Mouse (Mus musculus) kidney, embryonic 15.5 days (tissue): ENCODE measurements around the gene Nptn. TPM values are rescaled to one million over a fixed set of nuclear protein-coding genes. Genes with fewer than 3 reads are reported as not detected.
A peak's percentile ranks its signal among the peaks of the same experiment; 100 is the strongest.
"Not testable (repeated sequence)": the region's sequence is repeated elsewhere in the genome, so short reads cannot be mapped to it uniquely, and the experiment has no call there.

Experiments used
- ATAC-seq: fragments of 200-750 bp; cut with Nextera tagmentation; replicated peaks from 2 replicates; pipeline ENCODE4 v1.8.0; 2017; ENCODE audit warnings: moderate TSS enrichment; ENCODE audit not compliant: low FRiP score
- H3K27ac ChIP-seq: fragments of 300-500 bp; sonication (generic); 2 replicates; pipeline ENCODE4 v1.5.1; 2015; ENCODE audit warnings: mild to moderate bottlenecking, inconsistent platforms
- H3K27me3 ChIP-seq: fragments of 300-500 bp; sonication (generic); 2 replicates; pipeline ENCODE4 v1.6.1; 2015; ENCODE audit warnings: inconsistent platforms
- H3K36me3 ChIP-seq: fragments of 300-500 bp; sonication (generic); 2 replicates; pipeline ENCODE4 v1.6.1; 2015; ENCODE audit warnings: inconsistent platforms
- H3K4me1 ChIP-seq: fragments of 300-500 bp; sonication (generic); 2 replicates; pipeline ENCODE4 v1.6.1; 2015; ENCODE audit warnings: inconsistent platforms
- H3K4me2 ChIP-seq: fragments of 300-500 bp; sonication (generic); 2 replicates; pipeline ENCODE4 v1.6.1; 2015; ENCODE audit warnings: moderate library complexity, mild to moderate bottlenecking, inconsistent platforms
- H3K4me3 ChIP-seq: fragments of 300-500 bp; sonication (generic); replicated peaks from 2 replicates; pipeline ENCODE4 v1.5.1; 2015; ENCODE audit warnings: mild to moderate bottlenecking, inconsistent platforms
- H3K9ac ChIP-seq: fragments of 300-500 bp; sonication (generic); 2 replicates; pipeline ENCODE4 v1.6.1; 2015; ENCODE audit warnings: mild to moderate bottlenecking, inconsistent platforms
- H3K9me3 ChIP-seq: fragments of 300-500 bp; sonication (generic); replicated peaks from 2 replicates; pipeline ENCODE4 v1.6.1; 2016; ENCODE audit warnings: inconsistent platforms
- WGBS: fragments of 180-500 bp; shearing (Covaris S2); methylation state at CpG from one replicate; pipeline ENCODE4 v1.1.7; 2015; ENCODE audit warnings: mixed read lengths; 5-methylcytosine and 5-hydroxymethylcytosine counted together
- polyA plus RNA-seq: library from polyadenylated mRNA; unstranded; fragments of >200 nt; fragmentation: Nextera tagmentation; extraction: Ambion mirVana; gene quantifications from 2 replicates; pipeline ENCODE4 v1.2.1, GENCODE M21; 2015

Nptn gene
- polyA plus RNA-seq, 1 experiment from 2014 or later, result 124 TPM

GRCm38 (mm10) chr9:58578669-58579068 is 3.4 kb upstream of the Nptn start:
- Histone ChIP-seq H3K4me1 (peaks cover 10% of the 10 kb centered on the region), H3K9ac (no peak overlapping the region), H3K27me3 (no peaks in the 10 kb centered on the region), H3K27ac (no peak overlapping the region), H3K4me3 (no peak overlapping the region), H3K9me3 (no peaks in the 10 kb centered on the region), H3K36me3 (no peaks in the 10 kb centered on the region), H3K4me2 (no peak overlapping the region)
- ATAC-seq, result no peak
- 18% methylated on average over 3 of the region's 3 CpGs for WGBS

GRCm38 (mm10) chr9:58580453-58581195 is 1.4 kb upstream of the Nptn start:
- not testable (repeated sequence) for H3K4me3 ChIP-seq, H3K9ac ChIP-seq, H3K27me3 ChIP-seq, H3K36me3 ChIP-seq, H3K9me3 ChIP-seq, ATAC-seq, H3K4me2 ChIP-seq
- Histone ChIP-seq H3K4me1 (peaks cover 16% of the 10 kb centered on the region), H3K27ac (0 out of 2 replicates have a peak overlapping the region, but pooled peaks have one; percentile 94)
- 72% methylated on average over 10 of the region's 10 CpGs for WGBS

- Histone ChIP-seq H3K9ac (peak overlapping the region; percentile 61), H3K36me3 (no peaks in the 10 kb centered on the region), H3K9me3 (no peaks in the 10 kb centered on the region), H3K27ac (peak overlapping the region; percentile 94), H3K4me1 (peaks cover 16% of the 10 kb centered on the region), H3K27me3 (no peaks in the 10 kb centered on the region), H3K4me2 (peak overlapping the region; percentile 72), H3K4me3 (peak overlapping the region; percentile 95)
- WGBS, result 27% methylated on average over 8 of the region's 8 CpGs
- ATAC-seq, result 0 out of 2 replicates have a peak, but pooled peaks have one; percentile 2
Observed at GRCm38 (mm10) chr9:58581283-58581930, 633 bp upstream of the Nptn start.

- Histone ChIP-seq H3K27ac (peak overlapping the region; percentile 98), H3K4me3 (peak overlapping the region; percentile 95), H3K9ac (peak overlapping the region; percentile 96), H3K36me3 (no peaks in the 10 kb centered on the region), H3K9me3 (no peaks in the 10 kb centered on the region), H3K4me1 (peaks cover 19% of the 10 kb centered on the region), H3K4me2 (peak overlapping the region; percentile 77), H3K27me3 (no peaks in the 10 kb centered on the region)
- ATAC-seq, result peak; percentile 70
- under 1% methylated on average over 42 of the region's 42 CpGs for WGBS
Observed at GRCm38 (mm10) chr9:58582581-58583266, 684 bp downstream of the Nptn start.

GRCm38 (mm10) chr9:58583267-58583641 is 1.2 kb downstream of the Nptn start:
- Histone ChIP-seq H3K4me1 (peaks cover 19% of the 10 kb centered on the region), H3K4me3 (peak overlapping the region; percentile 95), H3K27ac (peak overlapping the region; percentile 98), H3K4me2 (peak overlapping the region; percentile 77), H3K9ac (peak overlapping the region; percentile 96), H3K36me3 (no peaks in the 10 kb centered on the region), H3K27me3 (no peaks in the 10 kb centered on the region), H3K9me3 (no peaks in the 10 kb centered on the region)
- ATAC-seq, result no peak
- 0% methylated on average over 8 of the region's 8 CpGs for WGBS

GRCm38 (mm10) chr9:58584323-58584722 is 2.3 kb downstream of the Nptn start:
- Histone ChIP-seq H3K36me3 (no peaks in the 10 kb centered on the region), H3K27me3 (no peaks in the 10 kb centered on the region), H3K4me3 (no peak overlapping the region), H3K9ac (no peak overlapping the region), H3K4me2 (no peak overlapping the region), H3K27ac (no peak overlapping the region), H3K4me1 (peaks cover 19% of the 10 kb centered on the region), H3K9me3 (no peaks in the 10 kb centered on the region)
- WGBS, result 78% methylated on average over 1 of the region's 1 CpGs
- ATAC-seq, result no peak

- Histone ChIP-seq H3K27ac (no peak overlapping the region), H3K9ac (no peak overlapping the region), H3K36me3 (no peaks in the 10 kb centered on the region), H3K4me3 (no peak overlapping the region), H3K4me1 (peaks cover 16% of the 10 kb centered on the region), H3K27me3 (no peaks in the 10 kb centered on the region), H3K9me3 (no peaks in the 10 kb centered on the region), H3K4me2 (no peak overlapping the region)
- WGBS, result 89% methylated on average over 4 of the region's 4 CpGs
- no peak for ATAC-seq
Observed at GRCm38 (mm10) chr9:58588657-58589056, 6.6 kb downstream of the Nptn start.

- 96% methylated on average over 1 of the region's 1 CpGs for WGBS
- H3K9me3 ChIP-seq, result no peaks in the 10 kb centered on the region
- no peak overlapping the region for H3K9ac ChIP-seq
Observed at GRCm38 (mm10) chr9:58595313-58595712, 13.3 kb downstream of the Nptn start.

GRCm38 (mm10) chr9:58613790-58614189 is 31.8 kb downstream of the Nptn start:
- no peaks in the 10 kb centered on the region for H3K27me3 ChIP-seq
- 87% methylated on average over 1 of the region's 1 CpGs for WGBS
- H3K4me2 ChIP-seq, result no peak overlapping the region
- no peaks in the 10 kb centered on the region for H3K36me3 ChIP-seq
- H3K4me1 ChIP-seq, result peaks cover 8% of the 10 kb centered on the region; the same call in 1 of the 2 replicates
- no peak overlapping the region for H3K9ac ChIP-seq
- no peaks in the 10 kb centered on the region for H3K9me3 ChIP-seq
- ATAC-seq, result no peak
- H3K4me3 ChIP-seq, result no peak overlapping the region
- H3K27ac ChIP-seq, result no peak overlapping the region

More at GRCm38 (mm10) chr9:58595313-58595712, 13.3 kb downstream of the Nptn start:
- Histone ChIP-seq H3K4me1 (peaks cover 12% of the 10 kb centered on the region; the same call in 1 of the 2 replicates), H3K4me3 (no peak overlapping the region), H3K4me2 (no peak overlapping the region), H3K27ac (no peak overlapping the region), H3K36me3 (no peaks in the 10 kb centered on the region), H3K27me3 (no peaks in the 10 kb centered on the region)
- no peak for ATAC-seq

- H3K4me3 ChIP-seq, result no peak overlapping the region
- H3K27ac ChIP-seq, result no peak overlapping the region
- no peaks in the 10 kb centered on the region for H3K9me3 ChIP-seq
- ATAC-seq, result no peak
- peaks cover 9% of the 10 kb centered on the region; the same call in 1 of the 2 replicates for H3K4me1 ChIP-seq
- H3K36me3 ChIP-seq, result no peaks in the 10 kb centered on the region
- no peak overlapping the region for H3K9ac ChIP-seq
- H3K27me3 ChIP-seq, result no peaks in the 10 kb centered on the region
- 74% methylated on average over 3 of the region's 3 CpGs for WGBS
- no peak overlapping the region for H3K4me2 ChIP-seq
Observed at GRCm38 (mm10) chr9:58615064-58615938, 33.3 kb downstream of the Nptn start.

GRCm38 (mm10) chr9:58623009-58623408 is 41.0 kb downstream of the Nptn start:
- Histone ChIP-seq H3K9me3 (no peaks in the 10 kb centered on the region), H3K36me3 (peaks cover 11% of the 10 kb centered on the region), H3K27ac (peak overlapping the region; percentile 33; the same call in 1 of the 2 replicates), H3K4me1 (peaks cover 8% of the 10 kb centered on the region; the same call in 1 of the 2 replicates), H3K4me2 (no peak overlapping the region), H3K4me3 (no peak overlapping the region), H3K27me3 (no peaks in the 10 kb centered on the region), H3K9ac (no peak overlapping the region)
- WGBS, result 72% methylated on average over 1 of the region's 1 CpGs
- no peak for ATAC-seq
